Mouse (Mus musculus) megakaryocyte-erythroid progenitor cell, adult 5 weeks (primary cell): Measurements from ENCODE around the gene Slc6a1. TPM values are rescaled to one million over a fixed set of nuclear protein-coding genes. Genes with fewer than 3 reads are reported as not detected.

Source experiments
- polyA plus RNA-seq: library from polyadenylated mRNA; stranded (reverse); fragments of >175 nt; gene quantifications from 2 replicates; pipeline ENCODE4 v1.2.3, GENCODE M21; 2012

Slc6a1 gene
- 0.10 and 0.13 TPM in 2 replicates for polyA plus RNA-seq

DNA sequence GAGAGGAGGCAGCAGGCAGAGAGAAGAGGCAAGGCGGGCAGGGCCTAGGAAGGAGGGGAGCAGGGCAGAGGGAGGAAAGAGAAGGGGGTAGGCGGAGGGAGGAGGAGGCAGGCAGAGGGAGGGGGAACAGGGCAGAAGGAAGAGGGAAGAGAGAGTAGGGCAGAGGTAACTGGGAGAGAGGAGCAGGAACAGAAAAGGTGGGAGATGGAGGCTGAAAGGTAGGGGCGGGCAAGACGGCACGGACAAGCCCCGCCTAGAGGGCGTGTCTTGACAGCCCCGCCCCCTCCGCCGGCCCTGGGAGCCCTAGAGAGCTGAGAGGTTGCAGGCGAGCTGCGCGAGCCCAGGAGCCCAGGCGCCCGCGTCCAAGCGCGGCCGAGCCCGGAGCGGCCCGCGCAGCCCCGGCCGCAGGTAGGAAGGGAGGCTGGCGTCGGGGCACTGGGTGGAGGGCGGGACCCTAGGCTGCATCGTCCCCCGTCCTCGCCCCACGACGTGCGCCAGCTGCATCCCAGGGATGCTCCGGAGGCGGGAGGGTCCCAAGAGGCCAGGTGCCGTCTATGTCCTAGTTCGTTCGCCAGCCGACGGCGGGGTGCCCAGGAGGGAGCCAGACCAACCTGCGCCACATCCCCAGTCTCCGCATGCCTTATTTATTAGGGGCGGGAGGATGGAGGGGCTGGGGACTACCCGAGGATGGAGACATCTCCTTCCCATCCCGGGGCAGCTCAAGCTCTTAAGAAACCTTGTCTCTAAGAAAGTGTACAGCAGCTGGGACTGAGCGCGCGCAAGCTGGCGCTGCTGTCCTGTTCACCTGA, at the start of gene Slc6a1:
TSS of gene Slc6a1 (plus strand) at position 167 of the 809 bp plus-strand sequence.

Other genes starting within 250 kb of the Slc6a1 start
- gene Atp2b2, start 240.0 kb upstream of the Slc6a1 start, polyA plus RNA-seq, result 0.01 TPM in 1 of 2 replicates, not detected in the other
- 0.01 TPM in 1 of 2 replicates, not detected in the other for gene Slc6a11, start 151.4 kb upstream of the Slc6a1 start, polyA plus RNA-seq
- not detected in 2 replicates for gene Hrh1, start 115.3 kb downstream of the Slc6a1 start, polyA plus RNA-seq